Mouse (Mus musculus): ENCODE measurements around the gene Nelfa.
"Not testable (repeated sequence)": the region's sequence is repeated elsewhere in the genome, so short reads cannot be mapped to it uniquely, and the experiment has no call there.

The Nelfa gene

GRCm38 (mm10) chr5:33919466-33919865, 16.7 kb downstream of the Nelfa start:
- no peak for DNase-seq (ENCODE audit: low read depth, low spot score)

GRCm38 (mm10) chr5:33916616-33917015, 19.6 kb downstream of the Nelfa start:
- not testable (repeated sequence) for DNase-seq (ENCODE audit: low read depth, low spot score)

GRCm38 (mm10) chr5:33915031-33915430, 21.2 kb downstream of the Nelfa start:
- not testable (repeated sequence) for DNase-seq (ENCODE audit: low read depth, low spot score)

- no peak for DNase-seq (ENCODE audit: low read depth, low spot score)
Observed at GRCm38 (mm10) chr5:33903176-33903575, 33.0 kb downstream of the Nelfa start.

- DNase-seq (ENCODE audit: low read depth, low spot score), result no peak
Observed at GRCm38 (mm10) chr5:33902696-33903095, 33.5 kb downstream of the Nelfa start.

GRCm38 (mm10) chr5:33901278-33901677, 34.9 kb downstream of the Nelfa start:
- no peak for DNase-seq (ENCODE audit: low read depth, low spot score)

- DNase-seq (ENCODE audit: low read depth, low spot score), result no peak
Observed at GRCm38 (mm10) chr5:33900701-33901263, 35.4 kb downstream of the Nelfa start.

- DNase-seq (ENCODE audit: low read depth, low spot score), result no peak
Observed at GRCm38 (mm10) chr5:33900101-33900500, 36.1 kb downstream of the Nelfa start.

GRCm38 (mm10) chr5:33899245-33899644, 37.0 kb downstream of the Nelfa start:
- DNase-seq (ENCODE audit: low read depth, low spot score), result no peak

GRCm38 (mm10) chr5:33898671-33899070, 37.5 kb downstream of the Nelfa start:
- no peak for DNase-seq (ENCODE audit: low read depth, low spot score)

GRCm38 (mm10) chr5:33897158-33897557, 39.1 kb downstream of the Nelfa start:
- no peak for DNase-seq (ENCODE audit: low read depth, low spot score)

- DNase-seq (ENCODE audit: low read depth, low spot score), result no peak
Observed at GRCm38 (mm10) chr5:33895116-33895515, 41.1 kb downstream of the Nelfa start.

- DNase-seq (ENCODE audit: low read depth, low spot score), result no peak
Observed at GRCm38 (mm10) chr5:33893406-33893805, 42.8 kb downstream of the Nelfa start.

GRCm38 (mm10) chr5:33881118-33881517, 55.1 kb downstream of the Nelfa start:
- no peak for DNase-seq (ENCODE audit: low read depth, low spot score)

GRCm38 (mm10) chr5:33875472-33875871, 60.7 kb downstream of the Nelfa start:
- no peak for DNase-seq (ENCODE audit: low read depth, low spot score)

GRCm38 (mm10) chr5:33857693-33858092, 78.5 kb downstream of the Nelfa start:
- no peak for DNase-seq (ENCODE audit: low read depth, low spot score)

- peak; percentile 17 for DNase-seq (ENCODE audit: low read depth, low spot score)
Observed at GRCm38 (mm10) chr5:33854019-33854418, 82.2 kb downstream of the Nelfa start.

- DNase-seq (ENCODE audit: low read depth, low spot score), result no peak
Observed at GRCm38 (mm10) chr5:33853086-33853485, 83.1 kb downstream of the Nelfa start.

- DNase-seq (ENCODE audit: low read depth, low spot score), result no peak
Observed at GRCm38 (mm10) chr5:33851466-33851865, 84.7 kb downstream of the Nelfa start.
